Mouse (Mus musculus): ENCODE measurements around the gene Tmem221.

Tmem221 gene

GRCm38 (mm10) chr8:71577856-71578387, 19.3 kb upstream of the Tmem221 start:
- DNase-seq (ENCODE audit: low read depth), result no peak

- DNase-seq (ENCODE audit: low read depth), result no peak
These were observed 16.3 kb upstream of the Tmem221 start for GRCm38 (mm10) chr8:71575020-71575419.

- DNase-seq (ENCODE audit: low read depth), result no peak
These were observed 15.8 kb upstream of the Tmem221 start for GRCm38 (mm10) chr8:71574426-71574825.

GRCm38 (mm10) chr8:71572847-71573633, 14.4 kb upstream of the Tmem221 start:
- DNase-seq (ENCODE audit: low read depth), result no peak

DNA sequence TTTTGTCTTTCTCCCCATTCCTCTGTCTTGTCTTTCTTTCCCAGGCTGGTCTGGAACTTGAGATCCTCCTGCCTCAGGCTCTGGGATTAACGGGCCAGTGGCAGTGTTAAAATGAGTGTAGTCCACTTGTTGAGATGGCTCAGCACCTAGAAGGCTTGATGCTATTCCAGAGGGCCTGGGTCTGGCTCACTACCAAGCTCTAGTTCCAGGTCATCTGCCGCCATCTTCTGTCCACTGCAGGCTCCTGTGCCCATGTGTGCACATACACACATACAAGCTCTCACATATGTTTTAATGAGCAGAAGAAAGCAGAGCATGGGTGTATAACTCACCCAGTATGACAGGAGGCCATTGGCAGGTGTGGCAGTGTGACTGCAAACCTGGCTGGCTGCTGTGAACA, 13.4 kb upstream of the Tmem221 start:
- DNase-seq (ENCODE audit: low read depth), result no peak

GRCm38 (mm10) chr8:71570291-71570954, 11.8 kb upstream of the Tmem221 start:
- DNase-seq (ENCODE audit: low read depth), result peak; percentile 72

DNA sequence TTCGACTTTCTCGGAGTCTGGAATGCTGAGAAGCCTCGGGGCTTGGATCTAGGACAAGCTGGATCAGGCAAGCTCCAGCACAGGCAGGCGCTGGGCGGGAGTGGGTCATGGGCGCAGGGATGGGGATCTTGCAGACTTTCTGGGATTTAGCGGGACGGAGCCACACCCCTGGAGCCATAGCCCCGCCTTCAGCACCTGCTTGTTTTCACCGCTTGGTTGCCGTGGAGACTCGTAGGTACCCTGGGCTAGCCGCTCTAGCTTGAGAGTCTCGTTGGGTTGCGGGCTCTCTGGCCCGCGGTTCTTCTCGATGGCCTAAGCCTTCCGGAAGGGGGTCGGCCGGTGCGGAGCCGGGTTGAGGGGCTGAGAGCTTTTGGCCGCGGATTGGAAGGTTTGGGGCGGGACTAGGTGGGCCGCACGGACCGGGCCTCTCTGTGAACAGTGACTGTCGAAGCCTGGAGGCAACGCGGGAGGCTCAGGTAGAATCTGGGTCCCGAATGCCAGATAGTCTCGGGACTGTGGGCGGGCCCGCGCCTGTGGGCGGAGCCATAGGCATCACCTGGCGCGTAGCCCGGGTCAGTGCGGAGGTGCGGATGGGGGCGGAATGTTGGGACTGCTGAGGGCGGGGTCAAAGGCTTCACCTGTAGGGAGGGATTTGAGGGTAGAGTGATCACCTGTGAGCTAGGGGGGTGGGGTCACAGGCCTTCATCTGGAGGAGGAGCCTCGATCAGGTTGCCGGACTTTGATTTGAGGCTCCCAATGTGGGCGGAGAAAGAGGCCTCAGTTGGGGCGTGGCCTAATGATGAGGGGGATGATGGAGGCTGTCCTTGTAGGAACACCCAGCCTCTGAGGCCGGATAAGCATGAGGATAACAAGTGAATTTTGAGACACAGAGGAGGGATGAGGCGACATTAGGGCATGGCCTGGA, 11.0 kb upstream of the Tmem221 start:
- no peak for DNase-seq (ENCODE audit: low read depth)

DNA sequence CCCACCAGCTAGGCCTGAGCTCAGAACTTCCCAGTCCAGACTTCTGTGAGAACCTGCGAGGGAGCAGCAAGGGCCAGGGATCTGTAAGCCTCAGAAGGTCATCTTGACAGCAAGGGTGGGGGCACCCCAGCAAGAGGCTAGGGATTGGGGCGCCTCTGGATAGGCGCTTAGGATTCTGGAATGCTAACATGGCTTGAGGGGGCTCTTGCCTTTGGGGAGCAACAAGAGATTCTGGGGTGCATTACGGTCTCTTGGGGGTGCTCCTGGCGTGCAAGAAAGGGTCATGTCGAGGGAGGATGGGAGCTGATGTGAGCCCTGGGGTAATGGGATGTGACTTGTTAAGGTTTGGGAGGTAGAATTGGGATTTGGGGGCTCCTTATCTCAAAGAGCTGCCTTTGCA, 10.3 kb upstream of the Tmem221 start:
- no peak for DNase-seq (ENCODE audit: low read depth)

DNA sequence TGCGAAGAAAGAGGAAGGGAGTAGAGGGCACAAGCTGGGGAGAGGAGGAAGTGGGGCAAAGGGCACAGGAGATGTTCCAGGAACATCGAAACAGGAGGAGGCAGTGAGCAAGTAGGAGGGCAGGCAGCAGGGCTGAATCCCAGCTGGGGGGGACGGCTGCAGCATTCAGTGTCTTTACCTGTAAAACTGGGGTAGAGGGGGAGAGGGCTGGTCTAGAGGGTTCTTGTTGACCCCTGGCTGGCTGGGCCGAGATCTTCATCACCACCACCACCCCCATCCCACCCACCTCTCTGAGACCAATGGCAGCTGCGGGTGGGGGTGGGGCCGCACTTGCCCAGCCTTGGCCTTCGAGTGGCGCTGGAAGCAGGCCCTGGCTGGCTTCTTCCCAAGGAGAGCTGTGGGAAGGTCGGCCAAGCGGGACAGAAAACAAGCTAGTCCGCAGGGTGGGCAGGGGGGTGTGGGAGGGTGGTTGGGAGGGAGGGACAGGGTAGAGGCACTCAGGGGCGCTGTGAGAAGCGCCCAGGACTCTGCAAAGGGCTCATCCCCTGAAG, 9.8 kb upstream of the Tmem221 start, which contains the start of gene Slc27a1:
Gene Slc27a1, plus strand, starts transcription at position 496 of the 551 bp plus-strand sequence.
- DNase-seq (ENCODE audit: low read depth), result no peak

DNA sequence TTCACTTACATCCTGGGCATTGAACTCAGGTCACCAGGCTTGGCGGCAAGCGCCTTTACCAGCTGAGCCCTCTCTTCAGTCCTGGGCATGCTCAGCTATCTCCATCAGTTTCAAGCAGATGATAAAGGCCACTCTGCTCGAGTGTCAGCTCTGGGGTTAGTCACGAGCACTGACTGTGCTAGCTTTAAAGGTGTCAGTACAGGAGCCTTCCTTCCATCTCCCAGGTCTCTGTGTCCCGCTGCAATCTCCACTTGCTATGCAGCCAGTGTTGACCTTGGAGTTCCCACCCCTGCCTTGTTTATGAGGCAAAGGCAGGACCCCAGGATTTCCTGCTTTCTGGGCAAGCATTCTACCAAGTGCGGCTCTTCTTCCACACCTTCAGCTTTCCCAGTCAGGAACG, 8.9 kb upstream of the Tmem221 start:
- no peak for DNase-seq (ENCODE audit: low read depth)

DNA sequence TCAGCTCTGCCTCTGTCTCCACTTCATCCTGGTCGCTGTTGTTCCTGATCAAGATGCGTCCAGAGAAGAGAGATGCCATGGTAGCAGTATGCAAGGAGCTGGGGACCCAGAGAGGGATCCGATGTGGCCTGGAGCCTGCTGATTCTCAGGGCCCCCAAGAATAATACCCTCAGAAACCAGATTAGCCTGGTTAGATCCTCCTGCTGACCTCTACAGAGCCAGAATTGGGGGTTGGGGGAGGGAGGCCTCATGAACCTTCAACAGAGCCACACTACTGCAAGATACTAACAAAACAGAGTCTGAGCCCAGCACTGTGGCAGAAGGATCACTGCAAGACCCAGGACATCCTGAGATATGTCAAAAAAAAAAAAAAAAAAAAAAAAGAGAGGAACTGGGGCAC, 7.8 kb upstream of the Tmem221 start, which contains the start of gene Nxnl1:
Gene Nxnl1, minus strand, starts transcription at position 101 of the 400 bp plus-strand sequence.
- no peak for DNase-seq (ENCODE audit: low read depth)

DNA sequence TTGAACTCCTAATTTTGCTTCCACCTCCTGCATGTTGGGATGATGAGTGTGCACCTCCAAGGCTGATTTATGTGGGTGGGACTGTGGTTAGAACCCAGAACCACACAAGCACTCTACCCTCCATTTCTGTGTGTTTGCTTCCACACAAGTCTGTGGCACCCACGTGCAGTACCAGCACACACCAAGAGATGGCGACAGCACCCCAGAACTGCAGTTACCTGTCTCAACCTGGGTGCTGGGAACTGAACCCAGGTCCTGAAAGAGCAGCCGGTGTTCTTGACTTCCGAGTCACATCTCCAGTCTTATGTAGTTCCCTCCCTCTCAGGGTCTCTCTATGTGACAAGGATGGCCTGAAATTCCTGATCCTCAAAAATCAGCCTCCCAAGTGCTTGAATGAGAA, 5.3 kb upstream of the Tmem221 start:
- no peak for DNase-seq (ENCODE audit: low read depth)

- no peak for DNase-seq (ENCODE audit: low read depth)
These were observed 4.1 kb upstream of the Tmem221 start for GRCm38 (mm10) chr8:71562751-71563150.

GRCm38 (mm10) chr8:71561401-71561800, 2.7 kb upstream of the Tmem221 start:
- peak; percentile 70 for DNase-seq (ENCODE audit: low read depth)

GRCm38 (mm10) chr8:71560765-71561164, 2.1 kb upstream of the Tmem221 start:
- no peak for DNase-seq (ENCODE audit: low read depth)

- no peak for DNase-seq (ENCODE audit: low read depth)
These were observed 1.4 kb upstream of the Tmem221 start for GRCm38 (mm10) chr8:71560071-71560470.

GRCm38 (mm10) chr8:71558958-71559690, 453 bp upstream of the Tmem221 start:
- peak; percentile 85 for DNase-seq (ENCODE audit: low read depth)

DNA sequence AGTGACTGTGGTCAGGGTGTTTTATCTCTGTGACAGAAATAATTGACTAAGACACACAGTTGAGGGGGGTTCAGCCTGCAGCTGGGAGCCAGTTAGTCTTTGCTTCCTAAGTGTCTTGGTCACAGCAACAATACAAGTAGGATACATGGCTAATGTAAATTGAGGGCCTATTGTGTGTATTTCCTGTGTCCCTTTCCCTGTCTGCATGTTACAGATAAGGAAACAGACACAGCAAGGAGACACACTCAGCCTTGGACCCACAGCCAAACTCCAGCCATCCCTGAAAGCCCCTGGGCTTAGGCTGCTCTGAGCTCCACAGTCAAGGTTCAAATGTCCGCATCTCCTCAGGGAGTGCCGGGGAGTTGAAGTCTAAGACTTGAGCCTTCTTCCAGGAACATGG, 4.0 kb downstream of the Tmem221 start:
- no peak for DNase-seq (ENCODE audit: low read depth)

DNA sequence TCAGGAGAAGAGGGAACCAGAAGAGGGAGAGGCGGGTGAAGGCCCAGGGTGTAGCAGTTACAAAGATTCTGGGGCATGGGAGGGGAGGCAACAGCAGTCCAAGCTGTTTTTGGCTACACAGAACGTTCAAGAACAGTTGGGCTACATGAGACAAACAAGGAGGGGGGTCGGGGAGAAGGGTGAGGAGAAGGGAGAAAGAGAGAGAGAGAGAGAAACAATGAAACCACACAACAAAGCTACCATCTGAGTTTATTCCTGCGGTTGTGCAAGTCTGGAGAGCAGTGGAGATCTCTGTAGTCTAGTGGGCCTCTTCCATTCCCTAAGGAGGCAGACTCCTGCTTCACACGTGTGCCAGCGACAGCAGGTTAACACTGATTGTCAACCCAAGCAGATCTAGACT, 4.7 kb downstream of the Tmem221 start:
- no peak for DNase-seq (ENCODE audit: low read depth)

DNA sequence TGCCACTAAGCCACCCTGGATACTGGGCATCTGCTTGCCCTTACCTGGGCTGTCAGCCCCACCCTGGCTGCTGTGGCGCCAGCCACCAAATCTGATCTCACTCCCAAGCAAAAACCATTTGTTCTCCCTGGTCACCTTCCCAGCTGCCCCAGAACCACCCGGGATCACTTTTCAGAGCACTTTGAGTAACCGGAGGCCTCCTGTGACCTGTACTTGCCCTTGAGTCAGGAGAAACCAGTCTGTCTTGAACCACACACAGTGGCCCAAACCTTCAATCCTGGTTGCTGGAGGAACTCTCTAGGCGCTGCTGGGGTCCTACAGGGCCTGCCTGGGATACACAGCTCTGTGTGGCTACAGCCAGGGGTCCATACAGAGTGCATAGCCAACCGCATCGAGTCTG, 5.9 kb downstream of the Tmem221 start:
- no peak for DNase-seq (ENCODE audit: low read depth)

- DNase-seq (ENCODE audit: low read depth), result no peak
These were observed 7.9 kb downstream of the Tmem221 start for GRCm38 (mm10) chr8:71550754-71551153.

Data from c-Kit-positive CD71-positive TER-119-negative erythroid progenitor cells, embryonic 14.5 days (primary cell).